Mouse (Mus musculus): ENCODE measurements around the gene 1700034I23Rik.
"Not testable (repeated sequence)": the region's sequence is repeated elsewhere in the genome, so short reads cannot be mapped to it uniquely, and the experiment has no call there.

The 1700034I23Rik gene

DNA sequence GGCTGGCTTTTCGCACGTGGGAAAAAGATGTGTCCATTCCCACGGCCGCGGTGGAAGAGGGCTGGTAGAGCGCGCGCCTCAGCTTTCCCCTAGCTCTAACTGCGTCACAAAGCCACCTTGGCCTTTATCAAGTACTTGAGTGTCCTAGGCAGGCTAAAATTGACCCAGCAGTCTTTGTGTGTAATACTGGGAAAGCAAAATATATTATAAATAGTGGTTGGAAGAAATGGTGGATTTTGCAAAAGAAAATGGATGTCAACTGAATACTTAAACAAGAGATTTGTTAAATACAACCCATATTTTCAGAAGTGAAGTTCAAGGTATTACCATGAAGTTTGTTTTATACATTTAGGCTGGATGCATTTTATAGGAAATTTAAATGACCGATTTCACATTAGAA lies at the start of gene 1700034I23Rik:
Gene 1700034I23Rik, minus strand, starts transcription at position 101 of the 400 bp plus-strand sequence.
- not testable (repeated sequence) for DNase-seq (ENCODE audit: low spot score in 2 of 2)

DNA sequence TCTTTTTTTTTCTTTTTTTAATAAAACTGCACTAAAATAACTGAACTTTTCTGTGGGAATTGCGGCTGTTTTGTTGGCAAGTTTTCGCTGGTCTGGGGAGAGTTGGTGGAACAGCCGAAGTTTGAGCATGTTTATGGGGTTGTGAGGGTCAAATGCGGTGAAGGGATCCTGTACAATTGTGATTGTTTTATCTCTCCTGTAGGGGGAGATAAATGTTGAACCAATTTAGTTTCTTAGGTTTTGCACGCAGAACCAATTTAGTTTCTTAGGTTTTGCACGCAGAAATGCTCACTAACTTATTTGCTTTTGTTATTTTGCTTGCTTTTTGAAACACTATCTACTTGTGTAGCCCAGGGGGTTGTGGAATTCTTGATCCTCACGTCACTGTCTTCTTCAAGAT lies 49.0 kb upstream of the 1700034I23Rik start:
- DNase-seq (ENCODE audit: low spot score in 2 of 2): peak in 1 of 2 experiments; percentile 14

DNA sequence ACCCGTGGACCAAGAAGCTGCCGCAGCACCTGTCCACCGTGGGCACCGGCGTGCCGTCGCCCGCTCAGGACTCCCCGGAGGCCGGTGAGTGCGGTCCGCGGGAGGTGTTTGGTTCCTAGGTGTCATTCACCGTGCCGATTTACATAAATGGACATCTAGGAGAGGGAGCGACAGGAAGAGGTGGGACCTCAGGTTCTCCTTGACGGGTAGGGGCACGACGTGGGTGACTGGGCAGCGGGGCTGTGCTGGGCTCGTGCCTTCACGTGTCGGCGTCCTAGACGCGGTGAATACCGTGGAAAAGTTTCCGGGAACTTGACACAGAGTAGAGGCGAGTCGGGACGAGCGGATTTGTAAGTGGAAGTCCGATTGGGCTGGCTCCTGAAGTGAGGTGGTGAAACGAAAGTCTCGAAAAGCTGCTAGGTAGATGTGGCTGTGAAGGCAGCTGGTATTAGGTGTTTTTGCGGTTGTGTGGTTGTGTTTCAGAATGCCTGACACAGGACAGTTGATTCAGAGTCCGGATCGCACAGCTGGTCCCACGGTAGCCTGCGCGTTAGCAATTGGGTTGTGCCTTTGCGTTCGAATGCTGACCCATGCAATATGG lies 48.4 kb upstream of the 1700034I23Rik start:
- DNase-seq (ENCODE audit: low spot score in 2 of 2): peak; percentile 52 to 56

DNA sequence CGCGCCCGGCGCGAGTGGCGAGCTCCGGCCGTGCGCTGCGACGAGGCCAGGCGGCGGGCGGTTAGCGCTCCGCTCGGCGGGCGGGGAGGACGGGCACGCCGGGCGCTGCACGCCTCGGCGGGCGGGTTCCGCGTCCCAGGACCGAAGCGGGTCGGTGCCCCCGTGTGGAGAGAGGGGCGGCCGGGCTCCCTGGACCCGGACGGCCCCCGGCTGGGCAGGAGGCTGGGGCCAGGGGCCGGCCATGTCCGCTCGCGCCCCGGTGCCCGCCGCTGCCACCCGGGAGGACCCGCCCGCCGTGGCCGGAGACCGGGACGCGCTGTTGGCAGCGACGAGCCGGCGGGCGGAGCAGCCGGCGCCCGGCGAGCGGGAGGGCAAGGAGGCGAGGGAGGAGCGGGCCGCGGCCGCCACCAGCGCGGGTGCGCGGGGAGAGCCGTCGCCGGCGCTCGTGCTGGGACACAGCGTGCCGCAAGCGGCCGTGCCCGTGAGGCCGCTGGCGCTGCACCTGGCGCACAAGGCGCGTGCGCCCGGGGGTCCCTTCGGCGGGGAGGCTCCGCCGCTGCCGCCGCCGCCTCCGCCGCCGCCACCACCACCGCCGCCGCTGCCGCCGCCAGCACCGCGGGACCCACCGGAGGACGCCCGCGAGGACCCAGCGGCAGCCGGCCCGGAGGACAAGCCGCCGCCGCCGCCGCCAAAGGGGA lies 47.7 kb upstream of the 1700034I23Rik start:
- DNase-seq (ENCODE audit: low spot score in 2 of 2): peak in 1 of 2 experiments; percentile 42

DNA sequence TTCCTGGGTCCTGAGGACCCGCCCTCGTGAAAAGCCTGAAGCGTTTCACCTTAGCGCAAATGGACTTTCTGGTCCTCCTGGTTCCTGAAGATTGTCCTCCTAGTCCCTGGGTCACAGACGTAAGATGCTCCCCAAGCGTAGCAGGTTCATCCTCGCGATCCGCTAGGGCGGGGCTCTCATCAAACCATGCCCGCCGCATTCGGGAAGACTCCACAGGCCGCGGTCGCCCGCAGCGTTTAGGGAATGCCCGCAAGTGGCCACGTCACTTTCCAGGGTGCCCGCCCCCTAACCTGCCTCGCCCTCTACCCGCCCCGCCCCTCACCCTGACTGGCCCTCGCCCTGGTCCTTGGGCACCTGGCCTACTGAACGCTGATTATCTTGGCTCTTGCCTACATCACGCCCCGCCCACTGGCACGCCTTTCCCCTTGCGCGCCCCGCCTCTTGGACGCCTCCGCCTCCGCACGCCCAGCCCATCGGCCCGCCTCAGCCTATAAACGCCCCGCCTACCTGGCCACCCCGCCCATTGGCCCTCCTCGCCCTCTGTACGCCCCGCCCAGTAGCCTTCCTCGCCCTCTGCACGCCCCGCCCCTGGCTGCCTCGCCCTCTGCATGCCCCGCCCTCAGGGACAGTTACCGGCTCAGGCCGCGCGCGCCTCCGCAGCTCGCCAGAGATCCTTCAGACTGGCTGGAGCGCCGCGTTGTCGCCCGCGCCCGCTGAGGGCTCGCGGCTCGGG lies 47.0 kb upstream of the 1700034I23Rik start, which contains the start of gene Larp1b:
Gene Larp1b, plus strand, starts transcription at position 659 of the 733 bp plus-strand sequence.
- DNase-seq (ENCODE audit: low spot score in 2 of 2): peak; percentile 100

DNA sequence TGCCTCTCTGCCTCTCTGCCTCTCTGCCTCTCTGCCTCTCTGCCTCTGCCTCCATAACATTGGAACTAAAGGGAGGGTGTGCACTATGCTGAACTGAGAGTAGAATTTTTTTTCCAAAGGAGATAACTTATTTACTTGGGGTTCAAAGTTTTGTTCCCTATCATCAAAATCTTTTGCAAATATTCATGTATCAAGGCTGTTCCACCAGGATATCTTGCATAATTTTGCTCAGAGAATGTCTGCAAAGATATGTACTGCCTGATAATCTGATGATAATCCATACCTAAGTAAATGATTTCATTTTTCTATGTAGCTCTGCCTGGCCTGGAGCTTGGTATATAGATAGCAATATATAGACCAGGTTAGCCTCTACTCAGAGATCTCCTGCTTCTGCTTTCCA lies 36.7 kb upstream of the 1700034I23Rik start:
- no peak for DNase-seq (ENCODE audit: low spot score in 2 of 2)

DNA sequence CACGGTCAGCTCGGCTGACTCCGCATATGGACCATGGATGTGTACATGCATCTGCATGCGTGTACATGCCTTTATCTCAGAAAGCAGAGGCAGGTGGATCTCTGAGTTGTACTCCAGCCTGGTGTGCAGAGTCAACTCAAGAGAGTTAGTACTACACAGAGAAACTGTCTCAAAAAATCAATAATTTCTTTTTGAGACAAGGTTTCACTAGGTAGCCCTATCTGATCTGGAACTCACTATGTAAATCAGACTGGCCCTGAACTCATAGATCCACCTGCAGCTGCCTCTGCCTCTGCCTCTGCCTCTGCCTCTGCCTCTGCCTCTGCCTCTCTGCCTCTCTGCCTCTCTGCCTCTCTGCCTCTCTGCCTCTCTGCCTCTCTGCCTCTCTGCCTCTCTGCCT lies 36.2 kb upstream of the 1700034I23Rik start:
- no peak for DNase-seq (ENCODE audit: low spot score in 2 of 2)

DNA sequence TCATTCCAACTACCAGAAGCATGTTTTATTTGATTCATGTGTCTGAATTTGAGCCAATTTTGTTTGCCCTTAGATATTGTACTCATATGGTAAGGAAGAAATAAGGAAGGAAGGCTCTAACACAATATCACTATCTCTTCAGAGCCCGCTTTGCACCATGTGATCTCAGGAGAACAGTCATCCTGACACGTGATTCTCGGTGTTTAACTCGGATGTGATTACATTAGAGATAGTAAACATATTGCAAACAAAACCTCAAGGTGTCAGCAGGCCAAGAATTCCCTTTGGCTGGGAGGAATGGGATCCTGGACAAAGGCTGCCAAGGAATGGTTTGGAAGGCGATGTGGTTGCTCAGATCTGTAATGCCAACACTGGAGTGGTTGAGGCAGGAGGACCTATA lies 35.8 kb upstream of the 1700034I23Rik start:
- no peak for DNase-seq (ENCODE audit: low spot score in 2 of 2)

DNA sequence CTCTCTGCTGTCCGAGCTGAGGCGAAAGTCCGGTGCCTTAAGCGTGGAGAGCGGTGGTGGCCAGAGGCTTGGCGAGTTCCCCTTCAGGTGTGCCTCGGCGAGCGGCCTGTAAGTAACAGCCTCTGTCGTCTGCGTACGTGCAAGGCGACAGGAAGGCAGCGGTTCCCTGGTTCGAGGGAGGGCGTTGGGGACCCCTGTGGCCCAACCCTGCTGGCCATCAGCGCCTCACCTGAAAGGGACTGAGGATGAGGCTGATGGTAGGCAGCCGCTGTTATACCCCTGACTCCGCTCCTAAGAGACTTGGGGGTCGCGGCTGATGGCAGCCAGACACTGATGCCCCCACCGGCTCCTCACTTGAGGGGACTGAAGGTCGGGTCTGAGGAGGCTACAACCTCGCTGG lies 8.0 kb downstream of the 1700034I23Rik start:
- peak in 1 of 2 experiments; percentile 1 for DNase-seq (ENCODE audit: low spot score in 2 of 2)

DNA sequence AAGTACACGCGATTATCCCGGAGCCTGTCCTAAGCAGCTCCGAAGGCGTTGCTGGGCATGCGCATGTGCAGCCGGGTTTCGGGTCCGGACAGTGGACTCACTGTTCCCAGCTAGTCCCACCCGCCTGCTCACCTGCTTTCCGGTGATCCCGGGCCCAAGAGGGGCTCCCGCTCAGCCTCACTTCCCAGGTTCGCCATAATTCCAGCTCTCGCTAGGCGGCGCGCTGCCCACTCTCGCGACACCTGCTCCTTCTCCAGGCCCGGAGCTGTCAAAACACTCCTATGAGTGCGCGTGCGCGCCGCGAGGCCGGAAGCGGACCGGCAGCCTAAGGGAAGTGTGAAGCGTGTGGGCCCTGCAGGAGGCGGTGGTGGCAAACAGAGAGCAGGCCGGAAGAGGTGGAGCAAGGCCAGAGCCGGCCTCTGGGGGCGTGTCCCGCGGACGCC lies 8.5 kb downstream of the 1700034I23Rik start:
- peak; percentile 93 to 98 for DNase-seq (ENCODE audit: low spot score in 2 of 2)

DNA sequence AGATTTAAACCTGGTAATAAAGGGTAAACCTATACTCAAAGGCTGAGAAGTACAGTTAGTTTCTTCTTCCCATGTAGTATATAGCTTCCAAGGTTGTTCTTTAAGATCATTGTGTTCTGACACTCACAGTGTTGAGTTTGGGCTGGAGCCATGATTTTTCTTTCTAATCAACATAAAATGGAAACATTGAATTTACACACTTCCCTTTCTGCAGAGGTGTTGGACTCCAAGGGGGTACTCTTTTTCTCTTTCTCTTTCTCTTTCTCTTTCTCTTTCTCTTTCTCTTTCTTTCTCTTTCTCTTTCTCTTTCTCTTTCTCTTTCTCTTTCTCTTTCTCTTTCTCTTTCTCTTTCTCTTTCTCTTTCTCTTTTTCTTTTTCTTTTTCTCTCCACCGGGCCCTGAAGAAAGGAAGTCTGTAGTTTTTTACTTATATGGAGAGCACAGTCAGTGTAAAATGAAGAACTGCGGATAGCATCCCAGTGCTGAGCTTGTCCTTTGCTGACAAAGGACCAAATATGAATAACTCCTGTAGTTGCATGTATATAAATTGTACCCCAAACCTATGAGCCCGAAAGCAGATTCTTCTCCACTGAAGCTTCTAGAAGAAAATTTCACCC lies 49.1 kb downstream of the 1700034I23Rik start:
- not testable (repeated sequence) for DNase-seq (ENCODE audit: low spot score in 2 of 2)
